Mouse (Mus musculus) myocyte (in vitro differentiated cells): ENCODE data around the gene Sfrp2.

Experiments used
- CEBPB ChIP-seq: IDR thresholded peaks from 2 replicates; pipeline ENCODE4 v1.6.1; 2011; ENCODE audit warnings: mild to moderate bottlenecking, moderate library complexity; ENCODE audit not compliant: poor library complexity, insufficient read depth, severe bottlenecking
- MAX ChIP-seq: IDR thresholded peaks from one replicate; pipeline ENCODE4 v1.6.1; 2011; ENCODE audit warnings: low read depth, mild to moderate bottlenecking, control low read depth
- MYOD1 ChIP-seq, 3 experiments: IDR thresholded peaks; one replicate each; pipeline ENCODE4 v1.6.1; 2011; ENCODE audit warnings: control low read depth in 2 of 3, low read depth in 2 of 3, mild to moderate bottlenecking in 2 of 3, moderate library complexity in 1 of 3; ENCODE audit not compliant: insufficient read length in 2 of 3, control insufficient read depth in 1 of 3
- POLR2A ChIP-seq: IDR thresholded peaks from one replicate; pipeline ENCODE4 v1.6.1; 2011; ENCODE audit warnings: low read depth, mild to moderate bottlenecking, control low read depth, moderate library complexity; ENCODE audit not compliant: insufficient read length
- POLR2AphosphoS2 ChIP-seq: IDR thresholded peaks from one replicate; pipeline ENCODE4 v1.6.1; 2011; ENCODE audit warnings: low read depth, control low read depth; ENCODE audit not compliant: insufficient read length
- SRF ChIP-seq: IDR thresholded peaks from one replicate; pipeline ENCODE4 v1.6.1; 2011; ENCODE audit warnings: low read depth; ENCODE audit not compliant: control insufficient read depth, insufficient read length
- TCF12 ChIP-seq: IDR thresholded peaks from one replicate; pipeline ENCODE4 v1.6.1; 2011; ENCODE audit warnings: mild to moderate bottlenecking, control low read depth; ENCODE audit not compliant: poor library complexity, insufficient read depth, severe bottlenecking

- TF ChIP-seq POLR2AphosphoS2 (no peak), POLR2A (no peak), MAX (no peak), CEBPB (no peak), TCF12 (no peak), SRF (no peak), MYOD1 (IDR thresholded peaks at IDR 0.05; ENCODE audit: control insufficient read depth in 1 of 3, insufficient read length in 2 of 3, low read depth in 2 of 3) (no peak)
Observed at GRCm38 (mm10) chr3:83787086-83787485, 21.0 kb downstream of the Sfrp2 start.
